Mouse (Mus musculus) kidney, adult 2 months (tissue): Measurements from ENCODE around the gene Rrp1b. TPM values are rescaled to one million over a fixed set of nuclear protein-coding genes. Genes with fewer than 3 reads are reported as not detected.

Experiments
- DNase-seq: peaks from one replicate; pipeline ENCODE4 v3.0.0; 2021
- H3K27ac ChIP-seq: fragments of 200-500 bp; 2 replicates; pipeline ENCODE4 v1.5.1; 2012; ENCODE audit warnings: low read depth, low read length, control low read depth, inconsistent platforms; ENCODE audit not compliant: insufficient read depth
- H3K27me3 ChIP-seq: fragments of 200-500 bp; replicated peaks from 2 replicates; pipeline ENCODE4 v1.6.1; 2012; ENCODE audit warnings: mild to moderate bottlenecking, moderate library complexity, low read length, inconsistent platforms; ENCODE audit not compliant: control insufficient read depth, insufficient read depth
- H3K36me3 ChIP-seq: fragments of 200-500 bp; 2 replicates; pipeline ENCODE4 v1.6.1; 2012; ENCODE audit warnings: mild to moderate bottlenecking, moderate library complexity, low read length, inconsistent platforms; ENCODE audit not compliant: control insufficient read depth, insufficient read depth
- H3K4me1 ChIP-seq: fragments of 200-500 bp; 2 replicates; pipeline ENCODE4 v1.6.1; 2011; ENCODE audit warnings: low read length; ENCODE audit not compliant: control insufficient read depth, insufficient read depth
- H3K4me3 ChIP-seq: fragments of 200-500 bp; 2 replicates; pipeline ENCODE4 v1.5.1; 2011; ENCODE audit warnings: mild to moderate bottlenecking, low read depth, low read length, control low read depth; ENCODE audit not compliant: insufficient read depth
- CTCF ChIP-seq: fragments of 200-500 bp; conservative IDR thresholded peaks from 2 replicates; pipeline ENCODE4 v1.5.1; 2011; ENCODE audit warnings: low read depth, mild to moderate bottlenecking, control low read depth, low read length, moderate library complexity, mixed read lengths; ENCODE audit not compliant: insufficient read depth, insufficient read length
- POLR2A ChIP-seq: fragments of 200-500 bp; IDR thresholded peaks from one replicate; pipeline ENCODE4 v1.6.1; 2011; ENCODE audit warnings: low read depth, low read length, control low read depth
- WGBS: fragments of 180-500 bp; shearing (Covaris S2); methylation state at CpG from one replicate; pipeline ENCODE4 v1.1.7; 2018; 5-methylcytosine and 5-hydroxymethylcytosine counted together
- polyA plus RNA-seq: library from polyadenylated mRNA; depleted of rRNA; stranded (reverse); fragments of >200 nt; gene quantifications from 2 replicates; pipeline ENCODE4 v1.2.3, GENCODE M21; 2012; rRNA removed

The Rrp1b gene
- polyA plus RNA-seq, 1 experiment = 4.7 TPM

- DNase-seq = peak; percentile 76
- Histone ChIP-seq H3K4me3 (no peak overlapping the region), H3K27ac (peak overlapping the region; percentile 12; the same call in 1 of the 2 replicates), H3K4me1 (peaks cover 16% of the 10 kb centered on the region), H3K36me3 (no peaks in the 10 kb centered on the region), H3K27me3 (no peaks in the 10 kb centered on the region)
- TF ChIP-seq CTCF (no peak), POLR2A (no peak)
- 40% methylated on average over 2 of the region's 2 CpGs for WGBS
These were observed 74.5 kb downstream of the Rrp1b start for GRCm38 (mm10) chr17:32110424-32110823.

- H3K4me3 ChIP-seq = no peak overlapping the region
- peaks cover 18% of the 10 kb centered on the region for H3K4me1 ChIP-seq
- peak; percentile 69 for DNase-seq
- 66% methylated on average over 10 of the region's 10 CpGs for WGBS
- TF ChIP-seq POLR2A (no peak), CTCF (no peak)
- peak overlapping the region; percentile 12; the same call in 1 of the 2 replicates for H3K27ac ChIP-seq
- no peaks in the 10 kb centered on the region for H3K27me3 ChIP-seq
- no peaks in the 10 kb centered on the region for H3K36me3 ChIP-seq
These were observed 75.3 kb downstream of the Rrp1b start for GRCm38 (mm10) chr17:32110980-32111780.

Other genes with a start within 250 kb of the Rrp1b start
- 35.5 and 57.6 TPM in 2 replicates for gene Sik1, start 180.3 kb upstream of the Rrp1b start, polyA plus RNA-seq
- 5.1 and 5.9 TPM in 2 replicates for gene Hsf2bp, start 249 bp downstream of the Rrp1b start, polyA plus RNA-seq
- 12.0 and 16.9 TPM in 2 replicates for gene Notch3, start 130.8 kb downstream of the Rrp1b start, polyA plus RNA-seq
- 1.3 TPM in 2 replicates for gene Ephx3, start 153.4 kb downstream of the Rrp1b start, polyA plus RNA-seq
- 27.0 and 33.7 TPM in 2 replicates for gene Brd4, start 248.6 kb downstream of the Rrp1b start, polyA plus RNA-seq